Mouse (Mus musculus): ENCODE data around the gene H2al1f. TPM values are rescaled to one million over a fixed set of nuclear protein-coding genes. Genes with fewer than 3 reads are reported as not detected.
"Not testable (repeated sequence)": the region's sequence is repeated elsewhere in the genome, so short reads cannot be mapped to it uniquely, and the experiment has no call there.

The H2al1f gene
- polyA plus RNA-seq (2012; rRNA removed): not detected in 2 replicates

GRCm38 (mm10) chrX:11314858-11315257 is at the start of gene H2al1f:
Gene H2al1f, plus strand, starts transcription at chrX:11315158.
- WGBS: no CpG with 5 or more reads among the region's 6 CpGs
- H3K4me3 ChIP-seq (replicated peaks; ENCODE audit: extremely low read depth, low read depth, low read length); DNase-seq; H3K4me1 ChIP-seq (ENCODE audit: control insufficient read depth, insufficient read depth, low read length): not testable (repeated sequence)

GRCm38 (mm10) chrX:11267791-11268190 is 47.2 kb upstream of the H2al1f start:
- Histone ChIP-seq H3K4me3 (replicated peaks; ENCODE audit: extremely low read depth, low read depth, low read length) (no peak overlapping the region), H3K4me1 (ENCODE audit: control insufficient read depth, insufficient read depth, low read length) (no peaks in the 10 kb centered on the region)
- WGBS: 53% methylated on average over 7 of the region's 7 CpGs
- no peak for DNase-seq
- TF ChIP-seq POLR2A (IDR thresholded peaks at IDR 0.05; ENCODE audit: borderline replicate concordance, extremely low read depth, low read depth, low read length): no peak

GRCm38 (mm10) chrX:11269074-11269473 is 45.9 kb upstream of the H2al1f start:
- H3K4me3 ChIP-seq (replicated peaks; ENCODE audit: extremely low read depth, low read depth, low read length): no peak overlapping the region
- 79% methylated on average over 3 of the region's 3 CpGs for WGBS
- no peak for DNase-seq
- no peak for TF ChIP-seq POLR2A (IDR thresholded peaks at IDR 0.05; ENCODE audit: borderline replicate concordance, extremely low read depth, low read depth, low read length)
- TF ChIP-seq CTCF (IDR thresholded peaks at IDR 0.05; ENCODE audit: insufficient read depth, low read length): no peak
- H3K4me1 ChIP-seq (ENCODE audit: control insufficient read depth, insufficient read depth, low read length): no peaks in the 10 kb centered on the region

- WGBS: 71% methylated on average over 3 of the region's 3 CpGs
- no peak for DNase-seq
- no peaks in the 10 kb centered on the region for H3K4me1 ChIP-seq (ENCODE audit: control insufficient read depth, insufficient read depth, low read length)
- no peak overlapping the region for H3K4me3 ChIP-seq (replicated peaks; ENCODE audit: extremely low read depth, low read depth, low read length)
- no peak for TF ChIP-seq POLR2A (IDR thresholded peaks at IDR 0.05; ENCODE audit: borderline replicate concordance, extremely low read depth, low read depth, low read length)
- no peak for TF ChIP-seq CTCF (IDR thresholded peaks at IDR 0.05; ENCODE audit: insufficient read depth, low read length)
Measured at GRCm38 (mm10) chrX:11273190-11273589, 41.8 kb upstream of the H2al1f start.

GRCm38 (mm10) chrX:11277083-11277482 is 37.9 kb upstream of the H2al1f start:
- H3K4me3 ChIP-seq (replicated peaks; ENCODE audit: extremely low read depth, low read depth, low read length): no peak overlapping the region
- no peak for DNase-seq
- no peaks in the 10 kb centered on the region for H3K4me1 ChIP-seq (ENCODE audit: control insufficient read depth, insufficient read depth, low read length)
- TF ChIP-seq CTCF (IDR thresholded peaks at IDR 0.05; ENCODE audit: insufficient read depth, low read length) (no peak), POLR2A (IDR thresholded peaks at IDR 0.05; ENCODE audit: borderline replicate concordance, extremely low read depth, low read depth, low read length) (no peak)
- 66% methylated on average over 6 of the region's 6 CpGs for WGBS

- H3K4me3 ChIP-seq (replicated peaks; ENCODE audit: extremely low read depth, low read depth, low read length): no peak overlapping the region
- WGBS: 65% methylated on average over 2 of the region's 2 CpGs
- DNase-seq: no peak
- H3K4me1 ChIP-seq (ENCODE audit: control insufficient read depth, insufficient read depth, low read length): no peaks in the 10 kb centered on the region
- TF ChIP-seq CTCF (IDR thresholded peaks at IDR 0.05; ENCODE audit: insufficient read depth, low read length): no peak
- no peak for TF ChIP-seq POLR2A (IDR thresholded peaks at IDR 0.05; ENCODE audit: borderline replicate concordance, extremely low read depth, low read depth, low read length)
Measured at GRCm38 (mm10) chrX:11280741-11281140, 34.2 kb upstream of the H2al1f start.

- no peak for TF ChIP-seq POLR2A (IDR thresholded peaks at IDR 0.05; ENCODE audit: borderline replicate concordance, extremely low read depth, low read depth, low read length)
- no peak for TF ChIP-seq CTCF (IDR thresholded peaks at IDR 0.05; ENCODE audit: insufficient read depth, low read length)
- peak; percentile 20 for DNase-seq
- 55% methylated on average over 14 of the region's 14 CpGs for WGBS
- no peak overlapping the region for H3K4me3 ChIP-seq (replicated peaks; ENCODE audit: extremely low read depth, low read depth, low read length)
- peaks cover 6% of the 10 kb centered on the region for H3K4me1 ChIP-seq (ENCODE audit: control insufficient read depth, insufficient read depth, low read length)
Measured at GRCm38 (mm10) chrX:11288306-11288882, 26.6 kb upstream of the H2al1f start.

- no peak for DNase-seq
- TF ChIP-seq CTCF (IDR thresholded peaks at IDR 0.05; ENCODE audit: insufficient read depth, low read length) (no peak), POLR2A (IDR thresholded peaks at IDR 0.05; ENCODE audit: borderline replicate concordance, extremely low read depth, low read depth, low read length) (no peak)
- WGBS: 63% methylated on average over 4 of the region's 4 CpGs
- Histone ChIP-seq H3K4me3 (replicated peaks; ENCODE audit: extremely low read depth, low read depth, low read length) (no peak overlapping the region), H3K4me1 (ENCODE audit: control insufficient read depth, insufficient read depth, low read length) (peaks cover 6% of the 10 kb centered on the region)
Measured at GRCm38 (mm10) chrX:11289244-11289643, 25.7 kb upstream of the H2al1f start.

GRCm38 (mm10) chrX:11298957-11299356 is 16.0 kb upstream of the H2al1f start, which contains the start of gene H2al1a:
Gene H2al1a, plus strand, starts transcription at chrX:11299257.
- H3K4me1 ChIP-seq (ENCODE audit: control insufficient read depth, insufficient read depth, low read length); DNase-seq; H3K4me3 ChIP-seq (replicated peaks; ENCODE audit: extremely low read depth, low read depth, low read length): not testable (repeated sequence)
- no CpG with 5 or more reads among the region's 3 CpGs for WGBS

GRCm38 (mm10) chrX:11302132-11302531 is 12.8 kb upstream of the H2al1f start, which contains the start of gene H2al1b:
Gene H2al1b, plus strand, starts transcription at chrX:11302432.
- H3K4me1 ChIP-seq (ENCODE audit: control insufficient read depth, insufficient read depth, low read length); DNase-seq; H3K4me3 ChIP-seq (replicated peaks; ENCODE audit: extremely low read depth, low read depth, low read length): not testable (repeated sequence)
- 90% methylated on average over 1 of the region's 3 CpGs for WGBS

GRCm38 (mm10) chrX:11305355-11305754 is 9.6 kb upstream of the H2al1f start, which contains the start of gene H2al1c:
Gene H2al1c, plus strand, starts transcription at chrX:11305655.
- DNase-seq; H3K4me3 ChIP-seq (replicated peaks; ENCODE audit: extremely low read depth, low read depth, low read length); H3K4me1 ChIP-seq (ENCODE audit: control insufficient read depth, insufficient read depth, low read length): not testable (repeated sequence)
- 69% methylated on average over 1 of the region's 6 CpGs for WGBS

GRCm38 (mm10) chrX:11308524-11308923 is 6.4 kb upstream of the H2al1f start, which contains the start of gene H2al1d:
Gene H2al1d, plus strand, starts transcription at chrX:11308824.
- not testable (repeated sequence) for H3K4me3 ChIP-seq (replicated peaks; ENCODE audit: extremely low read depth, low read depth, low read length); DNase-seq; H3K4me1 ChIP-seq (ENCODE audit: control insufficient read depth, insufficient read depth, low read length)
- no CpG with 5 or more reads among the region's 6 CpGs for WGBS

- not testable (repeated sequence) for H3K4me3 ChIP-seq (replicated peaks; ENCODE audit: extremely low read depth, low read depth, low read length); DNase-seq; H3K4me1 ChIP-seq (ENCODE audit: control insufficient read depth, insufficient read depth, low read length)
- WGBS: no CpG with 5 or more reads among the region's 3 CpGs
Measured at GRCm38 (mm10) chrX:11311634-11312033, 3.3 kb upstream of the H2al1f start, which contains the start of gene H2al1e. Gene H2al1e, plus strand, starts transcription at chrX:11311934.

GRCm38 (mm10) chrX:11317956-11318355 is 3.0 kb downstream of the H2al1f start, which contains the start of gene H2al1g:
Gene H2al1g, plus strand, starts transcription at chrX:11318256.
- not testable (repeated sequence) for H3K4me3 ChIP-seq (replicated peaks; ENCODE audit: extremely low read depth, low read depth, low read length); H3K4me1 ChIP-seq (ENCODE audit: control insufficient read depth, insufficient read depth, low read length); DNase-seq
- no CpG with 5 or more reads among the region's 3 CpGs for WGBS

Measured in lung, adult 2 months (tissue).